Mouse (Mus musculus) cerebellum, adult (tissue): ENCODE results near the gene Rbm20.
"Not testable (repeated sequence)": the region's sequence is repeated elsewhere in the genome, so short reads cannot be mapped to it uniquely, and the experiment has no call there.

Source experiments
- ATAC-seq: cut with Nextera tagmentation; 2 replicates; pipeline ENCODE4 v1.9.2; 2017; ENCODE audit warnings: mild to moderate bottlenecking, moderate library complexity, mixed read lengths; ENCODE audit not compliant: insufficient number of reproducible peaks, low FRiP score, low TSS enrichment

Gene Rbm20

DNA sequence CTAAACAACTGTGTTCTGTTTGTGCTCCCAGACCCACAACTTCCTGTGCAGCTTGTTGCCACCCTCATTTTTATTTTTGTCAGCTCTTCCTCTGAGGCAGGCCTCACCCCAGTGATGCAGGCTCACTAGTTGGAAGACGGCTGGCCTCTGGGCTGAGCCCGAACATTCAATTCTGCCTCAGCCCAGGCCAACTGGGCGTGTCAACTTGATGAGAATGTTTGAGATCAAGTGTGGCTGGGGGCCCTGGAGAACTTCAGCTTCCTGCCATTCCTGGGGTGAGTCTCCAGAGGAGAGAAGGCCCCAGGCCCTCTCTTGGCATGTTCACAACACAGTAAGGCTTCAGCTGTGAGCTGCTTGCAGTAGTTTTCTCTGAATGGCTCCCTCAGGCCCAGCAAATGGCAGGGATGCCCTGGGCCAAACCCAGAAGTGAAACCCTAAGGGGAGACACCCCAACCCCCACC, 216.6 kb downstream of the Rbm20 start:
- no peak for ATAC-seq

DNA sequence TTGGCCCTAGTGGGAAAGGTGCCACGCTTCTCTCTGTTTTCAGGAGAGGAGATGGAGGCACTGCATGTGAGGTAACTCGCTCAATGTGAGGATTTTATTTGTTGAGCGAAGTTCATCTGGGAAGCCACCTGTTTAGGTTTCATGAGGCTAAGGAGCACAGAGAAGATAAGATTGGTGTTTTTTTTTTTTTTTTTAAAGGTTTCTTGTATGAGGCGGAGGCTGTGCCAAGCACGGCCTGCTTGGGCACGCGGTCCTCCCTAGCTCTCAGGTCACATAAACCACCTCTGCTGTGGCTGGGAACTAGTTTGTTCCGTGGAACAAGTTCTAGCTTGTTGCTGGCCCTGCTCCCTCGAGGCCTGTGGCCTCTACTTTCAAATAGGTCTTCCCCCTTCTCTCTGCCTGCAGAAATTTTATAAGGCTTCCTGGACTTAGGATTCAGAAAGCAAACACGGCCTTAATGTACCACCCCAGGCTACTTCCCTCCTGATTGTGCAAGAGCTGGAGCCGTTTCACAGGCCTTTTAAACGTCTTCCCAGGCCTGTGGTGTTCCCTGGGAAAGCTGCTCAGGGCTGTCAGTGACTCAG, 217.5 kb downstream of the Rbm20 start:
- no peak for ATAC-seq

DNA sequence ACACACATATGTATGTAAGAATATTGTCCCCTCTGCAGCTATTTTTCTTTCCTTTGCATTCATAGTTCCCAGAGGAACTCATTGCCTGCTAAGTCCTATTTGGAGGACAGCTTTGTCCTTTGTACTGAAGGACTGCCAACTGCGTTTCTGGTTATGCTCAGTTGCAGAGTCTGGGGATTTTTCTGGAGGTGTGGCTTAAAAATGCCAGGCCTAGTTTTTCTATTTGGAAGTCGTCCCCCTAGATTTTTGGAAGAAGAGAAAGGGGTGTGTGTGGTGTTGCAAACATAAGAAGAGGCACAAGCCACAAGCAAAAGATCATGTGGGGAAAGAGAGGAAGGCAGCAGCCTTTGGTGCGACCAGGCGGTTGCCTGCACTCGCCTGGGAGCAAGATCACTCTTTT, 220.9 kb downstream of the Rbm20 start:
- ATAC-seq: no peak

DNA sequence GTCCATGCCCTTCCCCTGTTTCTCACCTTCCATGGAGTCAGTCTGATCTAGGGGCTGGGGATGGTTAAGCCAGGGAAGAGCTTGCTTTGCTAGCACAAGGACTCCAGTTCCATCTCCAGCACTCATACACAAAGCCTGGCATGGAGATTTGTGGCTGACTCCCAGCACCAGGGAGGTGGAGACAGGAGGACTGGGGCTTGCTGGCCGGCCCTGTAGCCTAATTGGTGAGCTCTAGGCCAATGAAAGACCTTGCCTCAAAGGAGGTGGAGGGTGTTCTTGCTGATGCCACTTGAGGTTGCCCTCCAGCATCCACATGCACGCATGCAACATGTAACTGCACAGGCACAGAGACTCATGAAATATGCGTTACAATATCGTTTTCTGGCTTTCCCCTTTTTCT, 221.4 kb downstream of the Rbm20 start:
- ATAC-seq: no peak

DNA sequence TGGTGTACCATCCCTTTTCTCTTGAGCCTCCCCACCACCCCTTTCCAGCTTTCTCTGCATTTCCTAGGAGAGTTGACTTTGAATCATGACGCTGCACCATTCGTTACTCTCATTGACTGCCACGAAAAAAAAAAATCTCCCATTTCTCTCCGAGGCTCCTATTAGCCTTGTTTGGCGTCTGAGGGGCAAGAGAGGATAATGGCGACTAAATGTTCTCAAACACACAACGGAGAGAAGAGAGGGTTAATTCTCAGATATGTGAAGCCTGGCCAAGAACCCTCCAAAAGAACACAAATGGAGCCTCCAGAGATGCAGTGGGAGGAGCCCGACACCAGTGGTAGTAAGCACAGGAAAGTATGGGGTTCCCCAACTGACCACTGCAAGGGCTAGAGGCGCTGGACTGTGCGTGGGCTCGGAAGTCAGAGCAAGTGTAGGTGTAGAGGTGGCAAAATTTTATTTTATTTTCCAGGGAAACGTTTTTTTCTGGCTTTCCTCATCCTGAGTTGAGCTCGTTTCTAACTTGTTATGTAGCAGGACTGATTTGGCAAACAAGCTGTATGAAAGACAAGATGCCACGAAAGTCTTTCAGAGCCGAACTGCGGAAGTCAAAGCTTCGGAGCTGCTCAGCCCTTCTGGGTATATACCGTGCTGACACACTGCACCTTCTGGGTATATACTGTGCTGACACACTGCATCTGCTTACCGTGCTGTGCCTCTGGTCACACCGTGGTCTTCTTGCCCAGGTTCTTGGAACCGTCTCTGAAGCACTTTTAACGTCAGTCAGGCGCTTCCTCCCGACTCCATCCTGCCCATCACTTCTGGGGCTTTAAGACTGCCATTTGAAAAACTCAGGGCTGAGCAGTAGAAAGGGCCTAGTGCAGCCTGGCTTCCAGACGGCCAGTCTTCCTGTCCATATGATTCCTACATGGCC, 222.1 kb downstream of the Rbm20 start:
- no peak for ATAC-seq

DNA sequence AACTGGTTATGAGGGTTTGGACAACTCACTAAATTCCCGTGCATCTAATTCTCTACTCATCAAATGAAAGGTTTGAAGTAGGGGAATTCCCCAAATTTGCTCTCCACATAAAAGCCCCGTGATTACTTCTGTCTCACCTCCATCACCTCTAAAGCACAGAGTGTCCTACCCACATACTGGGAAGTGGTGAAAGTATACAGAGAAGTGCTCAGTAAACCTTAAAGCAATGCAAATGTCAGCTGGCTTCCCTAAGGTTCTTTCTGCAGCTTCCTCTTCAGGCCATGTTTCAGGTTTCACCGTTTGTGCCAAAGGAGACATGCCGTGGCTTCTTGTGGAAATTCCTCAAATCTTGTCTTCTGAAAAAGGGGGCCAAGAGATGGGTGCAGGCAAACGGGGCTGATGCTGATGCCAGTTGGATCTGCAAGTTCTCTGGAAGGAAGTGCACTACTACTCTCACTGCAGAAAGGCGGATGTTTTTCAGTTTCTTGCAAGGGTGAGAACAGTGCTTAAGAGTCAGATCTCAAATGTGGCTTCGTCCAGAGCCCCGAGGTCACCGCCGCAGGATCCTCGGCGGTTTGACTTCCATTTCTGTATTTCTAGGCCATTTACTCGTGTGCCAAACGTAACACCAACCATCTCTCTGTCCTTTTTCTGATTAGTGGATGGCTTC, 223.0 kb downstream of the Rbm20 start:
- no peak for ATAC-seq

DNA sequence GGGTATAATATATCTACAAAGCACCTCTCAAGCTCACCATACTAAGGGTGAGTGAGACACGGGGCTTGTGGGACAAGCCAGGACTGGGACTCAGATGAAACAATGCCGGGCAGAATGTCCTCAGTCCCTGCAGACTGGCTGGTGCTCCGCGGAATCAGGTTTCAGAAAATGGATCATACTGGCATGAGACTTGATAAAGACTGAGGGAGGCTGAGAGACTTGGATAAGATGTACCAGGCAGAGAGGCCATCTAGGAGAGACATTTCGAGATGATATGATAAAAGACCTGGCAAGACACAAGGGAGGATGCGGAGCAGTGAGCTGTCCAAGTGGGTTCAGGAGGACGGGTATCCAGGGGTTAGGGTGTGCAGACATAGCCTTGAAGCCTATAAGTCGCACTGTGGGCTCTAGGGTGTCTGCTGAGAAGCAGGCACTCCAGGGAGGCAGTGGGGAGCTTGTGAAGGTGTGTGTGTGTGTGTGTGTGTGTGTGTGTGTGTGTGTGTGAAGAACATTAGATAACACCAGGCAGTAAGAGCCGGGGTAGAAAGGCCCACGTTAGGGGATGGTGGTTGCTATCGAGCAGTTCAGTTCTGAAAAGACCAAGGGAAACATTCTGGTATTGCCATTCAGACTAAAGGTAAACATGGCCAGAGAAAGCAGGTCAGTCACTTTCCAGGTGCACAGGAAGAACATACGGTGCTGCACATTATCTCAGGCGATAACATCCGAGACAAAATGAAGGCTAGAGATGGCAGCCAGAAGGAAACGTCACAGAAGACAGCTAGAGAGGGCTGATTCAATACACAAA, 225.0 kb downstream of the Rbm20 start:
- no peak for ATAC-seq

DNA sequence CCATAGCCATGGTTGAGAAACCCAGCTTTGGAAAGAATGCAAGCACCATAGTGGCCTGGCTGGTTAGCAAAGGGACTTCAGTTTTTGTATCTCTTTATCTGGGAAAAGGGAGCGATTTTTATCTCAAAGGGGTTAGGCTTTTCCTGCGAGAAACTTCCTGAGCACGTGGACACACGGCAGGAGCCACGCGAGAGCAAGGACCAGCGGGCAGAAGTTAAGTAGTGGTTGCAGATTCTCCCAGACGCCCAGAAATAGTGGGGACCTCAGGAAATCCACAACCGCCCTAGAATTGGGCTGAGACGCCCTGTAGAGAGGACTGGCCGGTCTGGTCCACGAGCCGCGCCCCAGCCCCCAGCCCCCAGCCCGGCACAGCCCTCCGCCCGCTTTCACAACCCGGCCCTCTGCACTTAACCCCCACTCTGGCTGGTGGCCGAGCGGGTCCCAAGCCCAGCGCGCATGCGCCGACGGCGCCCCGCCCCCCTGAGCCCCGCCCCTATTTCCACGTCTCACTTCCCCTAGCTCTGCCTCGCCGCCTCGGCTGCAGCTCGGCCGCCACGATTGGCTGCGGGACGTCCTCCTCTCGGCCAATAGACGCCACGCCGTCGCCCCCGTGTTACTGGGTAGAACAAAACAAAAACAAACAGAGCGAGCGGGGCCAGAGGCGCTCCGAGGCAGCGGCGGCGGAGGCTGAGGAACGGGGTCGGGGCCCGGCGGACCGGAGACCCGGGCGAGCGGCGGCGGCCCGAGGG, 225.8 kb downstream of the Rbm20 start:
- ATAC-seq: peak; percentile 98

DNA sequence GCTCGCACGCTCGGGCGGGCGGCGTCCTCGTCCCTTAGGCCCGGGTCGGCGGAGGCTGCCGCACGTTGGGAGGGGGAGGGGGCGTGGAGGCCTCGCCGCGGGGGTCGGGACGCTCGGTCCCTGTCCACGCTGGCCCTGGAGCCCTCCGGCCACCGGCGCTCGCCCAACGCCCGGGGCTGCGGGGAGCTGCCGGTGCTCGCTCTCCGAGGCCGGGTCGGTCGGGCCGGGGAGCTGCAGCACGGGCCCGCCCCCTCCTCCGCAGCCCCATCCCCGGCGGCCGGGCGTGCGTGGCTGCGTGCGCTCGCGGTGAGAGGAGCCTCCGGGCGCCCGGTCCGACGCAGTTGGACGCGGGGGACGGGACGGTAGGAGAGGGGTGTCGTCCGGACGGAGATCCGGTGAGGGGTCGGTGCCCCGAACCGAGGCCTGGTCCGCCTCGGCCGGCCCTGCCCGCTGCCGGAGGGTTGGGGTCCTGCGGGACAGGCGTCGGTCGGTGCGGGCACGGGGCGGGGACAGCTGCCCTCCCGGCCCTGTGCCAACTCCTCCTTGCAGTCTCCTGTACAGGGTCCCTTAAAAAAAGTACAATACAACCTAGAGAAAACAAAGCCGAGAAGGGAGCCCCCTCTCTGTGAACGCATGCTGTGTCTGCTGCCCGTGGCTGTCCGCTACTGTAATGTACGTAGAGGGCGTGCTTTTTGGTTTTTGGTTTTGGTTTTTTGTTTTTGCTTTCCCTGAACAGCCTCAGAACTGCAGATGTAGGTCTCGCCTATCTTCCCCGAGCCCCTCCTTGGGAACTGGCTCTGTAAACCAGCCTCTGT, 226.6 kb downstream of the Rbm20 start:
- peak; percentile 24 for ATAC-seq

DNA sequence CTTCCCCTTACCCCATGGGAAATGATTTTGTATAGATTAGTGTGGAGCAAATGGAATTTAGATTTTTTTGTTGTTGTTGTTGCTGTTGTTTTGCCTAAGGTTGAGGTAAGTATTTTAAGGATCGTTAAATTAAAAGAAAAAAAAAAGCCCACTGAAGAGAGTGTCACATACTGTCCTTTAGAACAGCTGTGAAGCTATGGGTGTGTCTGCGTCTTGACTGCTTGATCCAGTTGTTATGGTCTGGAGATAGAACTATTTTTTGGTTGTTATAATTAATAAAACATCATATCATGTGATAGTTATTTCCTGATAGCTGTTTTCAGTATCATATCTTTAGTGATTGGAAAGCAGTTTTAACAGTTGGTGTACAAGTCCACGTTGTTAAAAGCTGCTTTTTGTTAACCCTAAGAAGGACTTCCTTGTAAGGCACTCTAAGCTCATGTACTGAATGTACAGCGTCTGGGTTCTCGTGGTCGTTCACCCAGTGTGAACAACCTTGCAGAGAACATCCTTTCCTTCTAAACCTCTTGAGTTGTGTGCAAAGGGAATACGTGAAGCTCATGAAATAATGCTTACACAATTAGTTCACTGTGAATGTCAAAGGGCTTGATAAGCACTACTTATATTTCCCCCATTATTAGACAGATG, 227.9 kb downstream of the Rbm20 start:
- no peak for ATAC-seq

DNA sequence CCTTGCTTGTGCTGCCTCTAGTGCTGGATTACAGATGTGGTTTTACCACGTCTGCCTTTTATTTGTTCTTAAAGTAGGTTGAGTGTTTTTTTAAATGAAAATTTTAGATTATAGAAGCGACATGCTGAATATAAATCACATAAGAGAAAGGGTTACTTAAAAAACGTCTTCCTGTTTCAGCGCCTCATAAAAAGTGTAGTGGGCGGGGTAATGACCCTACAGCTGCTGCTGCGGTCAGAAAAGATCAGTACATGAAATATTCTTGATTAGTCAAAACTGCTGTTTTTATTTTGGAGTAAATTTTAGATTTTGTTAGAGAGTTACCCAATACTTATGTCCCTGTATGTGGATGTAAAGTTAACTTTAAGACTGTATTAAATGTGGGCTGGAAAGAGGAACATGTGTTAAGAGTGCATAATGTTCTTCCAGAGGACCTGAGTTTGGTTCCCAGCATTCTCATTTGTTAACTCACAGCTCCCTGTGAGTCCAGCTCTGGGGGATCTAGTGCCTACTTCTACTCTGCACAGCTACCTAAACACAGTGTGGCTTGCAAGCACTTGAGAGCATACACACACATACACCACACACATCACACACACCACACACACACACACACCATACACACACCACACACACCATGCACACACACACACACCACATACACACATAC, 229.1 kb downstream of the Rbm20 start:
- ATAC-seq: no peak

DNA sequence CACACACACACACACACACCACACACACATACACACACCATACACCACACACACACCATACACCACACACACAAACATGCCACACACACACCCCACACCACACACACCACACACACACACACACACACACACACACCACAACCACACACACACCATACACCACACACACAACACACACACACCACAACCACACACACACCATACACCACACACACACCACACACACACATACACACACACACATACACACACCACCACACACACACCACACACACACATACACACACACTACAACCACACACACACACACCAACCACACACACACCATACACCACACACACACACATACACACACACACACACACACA, 229.6 kb downstream of the Rbm20 start:
- ATAC-seq: not testable (repeated sequence)

DNA sequence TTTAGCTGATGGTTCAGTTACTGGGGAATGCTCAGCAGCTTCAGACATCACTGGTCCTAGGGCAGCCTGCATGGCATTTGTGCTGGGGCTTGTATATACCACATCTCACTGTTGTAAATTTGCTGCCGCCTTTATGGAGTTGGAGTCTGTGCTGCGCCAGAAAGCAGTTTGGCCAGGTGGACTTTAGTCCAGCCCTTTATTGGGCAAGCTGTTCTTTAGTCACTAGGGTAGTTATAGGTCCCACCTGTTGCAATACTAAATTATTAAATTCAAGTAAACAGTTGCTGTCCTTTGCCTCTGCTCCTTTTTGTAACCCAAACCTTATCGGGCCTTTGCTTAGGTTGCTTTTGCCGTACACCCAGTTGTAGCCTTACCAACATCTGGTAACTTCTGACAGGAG, 237.8 kb downstream of the Rbm20 start:
- ATAC-seq: no peak
